Mouse (Mus musculus): ENCODE measurements around the gene Pxdc1. TPM values are rescaled to one million over a fixed set of nuclear protein-coding genes. Genes with fewer than 3 reads are reported as not detected.

Gene Pxdc1
- polyA plus RNA-seq, 1 experiment = 13.8 TPM

DNA sequence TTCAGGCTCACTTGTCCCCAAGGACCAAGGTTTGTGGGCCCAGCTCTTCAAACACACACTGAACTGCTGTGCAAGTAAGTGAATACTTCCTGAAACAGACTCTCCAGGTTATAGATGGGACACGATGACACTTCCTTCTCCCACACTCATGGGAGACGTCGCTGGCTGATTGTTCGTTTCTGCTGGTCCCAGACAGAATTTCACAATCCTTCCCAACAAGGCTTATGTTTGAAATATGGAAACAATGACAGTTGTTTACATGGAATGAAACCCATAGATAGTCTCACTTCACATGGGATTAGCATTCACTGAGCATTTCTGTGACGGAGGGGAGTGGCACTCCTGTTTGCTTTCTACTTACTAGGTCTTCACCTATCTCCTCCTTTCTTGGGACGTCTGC is 39.8 kb upstream of the Pxdc1 start:
- TF ChIP-seq POLR2A (IDR thresholded peaks at IDR 0.05; ENCODE audit: insufficient read length, low read depth) (no peak), TCF12 (IDR thresholded peaks at IDR 0.05; ENCODE audit: insufficient read depth, poor library complexity, severe bottlenecking) (no peak), MAX (IDR thresholded peaks at IDR 0.05; ENCODE audit: low read depth) (no peak), REST (IDR thresholded peaks at IDR 0.05; ENCODE audit: insufficient read depth, insufficient read length) (no peak), E2F4 (IDR thresholded peaks at IDR 0.05; ENCODE audit: insufficient read depth) (no peak)
- no peaks in the 10 kb centered on the region for H3K36me3 ChIP-seq (ENCODE audit: control insufficient read depth, insufficient read depth)
- H3K4me2 ChIP-seq (ENCODE audit: low read depth) = no peak overlapping the region
- H3ac ChIP-seq (ENCODE audit: control insufficient read depth, insufficient read length) = no peak overlapping the region
- no peak overlapping the region for H3K4me3 ChIP-seq
- H3K79me2 ChIP-seq (ENCODE audit: control insufficient read depth, insufficient read depth) = no peaks in the 10 kb centered on the region
- no peaks in the 10 kb centered on the region for H3K27me3 ChIP-seq (ENCODE audit: control insufficient read depth, insufficient read depth, insufficient read length)

DNA sequence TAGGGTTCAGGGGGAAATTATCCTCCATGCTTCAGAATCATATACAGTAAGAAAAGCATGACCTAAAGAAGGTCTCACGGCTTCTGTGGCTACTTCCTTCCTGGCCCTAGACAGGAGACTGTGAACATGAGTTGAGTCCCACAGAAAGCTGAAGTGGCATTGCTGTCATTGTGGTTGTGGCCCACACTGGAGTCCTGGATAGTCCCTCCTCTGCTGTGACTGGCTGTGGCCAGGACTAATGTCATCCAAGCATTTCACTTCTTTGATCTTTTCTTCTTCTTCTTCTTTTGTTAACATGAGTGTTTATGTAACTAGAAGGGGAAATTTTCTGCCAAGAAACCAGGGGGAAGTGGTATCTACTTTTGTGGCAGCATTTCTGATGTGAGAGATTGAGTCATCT is 37.8 kb upstream of the Pxdc1 start:
- Histone ChIP-seq H3K36me3 (ENCODE audit: control insufficient read depth, insufficient read depth) (no peaks in the 10 kb centered on the region), H3K4me3 (no peak overlapping the region), H3ac (ENCODE audit: control insufficient read depth, insufficient read length) (no peak overlapping the region), H3K4me2 (ENCODE audit: low read depth) (peak overlapping the region; percentile 22), H3K27me3 (ENCODE audit: control insufficient read depth, insufficient read depth, insufficient read length) (no peaks in the 10 kb centered on the region), H3K79me2 (ENCODE audit: control insufficient read depth, insufficient read depth) (no peaks in the 10 kb centered on the region)
- no peak for TF ChIP-seq TCF12 (IDR thresholded peaks at IDR 0.05; ENCODE audit: insufficient read depth, poor library complexity, severe bottlenecking)

DNA sequence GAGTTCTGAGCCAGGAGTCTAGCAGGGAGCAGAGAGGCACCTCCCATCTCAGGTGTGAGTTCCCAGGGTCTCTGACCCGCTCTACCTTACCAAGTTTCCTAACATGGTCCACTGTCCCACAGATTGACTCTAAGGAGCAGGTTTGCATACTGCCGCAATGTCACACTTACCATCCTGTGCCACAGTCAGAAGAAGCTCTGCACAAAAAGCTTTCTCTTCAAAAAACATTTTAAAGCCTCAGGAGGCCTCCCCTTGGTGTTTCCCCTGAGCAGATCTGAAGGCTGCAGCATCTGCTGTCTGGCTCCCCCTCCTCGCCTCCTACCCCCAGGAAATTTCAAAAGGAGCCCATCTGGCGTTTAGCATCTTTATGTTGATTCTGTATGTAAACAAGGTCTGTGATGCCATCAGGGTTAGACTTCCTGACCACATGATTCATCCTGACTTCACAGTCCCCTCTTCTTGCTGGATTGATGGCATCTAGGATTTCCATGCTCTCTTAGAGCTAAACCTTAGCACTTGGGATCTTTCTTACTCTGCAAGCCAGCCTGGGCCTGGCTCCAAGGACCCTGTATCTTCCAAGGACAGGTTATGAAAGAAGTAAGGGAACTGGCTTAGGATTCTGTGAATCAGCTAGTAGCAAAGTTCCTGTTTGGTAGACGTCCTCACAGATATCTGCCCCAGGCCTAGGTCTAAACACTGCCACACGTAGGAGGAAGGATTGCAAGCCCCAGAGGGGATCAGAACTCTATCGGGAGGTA is 31.9 kb upstream of the Pxdc1 start:
- Histone ChIP-seq H3K4me2 (ENCODE audit: low read depth) (no peak overlapping the region), H3K27me3 (ENCODE audit: control insufficient read depth, insufficient read depth, insufficient read length) (no peaks in the 10 kb centered on the region), H3ac (ENCODE audit: control insufficient read depth, insufficient read length) (no peak overlapping the region), H3K79me2 (ENCODE audit: control insufficient read depth, insufficient read depth) (no peaks in the 10 kb centered on the region), H3K36me3 (ENCODE audit: control insufficient read depth, insufficient read depth) (no peaks in the 10 kb centered on the region), H3K4me3 (no peak overlapping the region)
- TF ChIP-seq TCF12 (IDR thresholded peaks at IDR 0.05; ENCODE audit: insufficient read depth, poor library complexity, severe bottlenecking) (no peak), MYOD1 (IDR thresholded peaks at IDR 0.05; ENCODE audit: control insufficient read depth in 1 of 3, insufficient read length in 2 of 3, low read depth in 2 of 3) (no peak), REST (IDR thresholded peaks at IDR 0.05; ENCODE audit: insufficient read depth, insufficient read length) (no peak), POLR2A (IDR thresholded peaks at IDR 0.05; ENCODE audit: insufficient read length, low read depth) (no peak), CEBPB (IDR thresholded peaks at IDR 0.05; ENCODE audit: insufficient read depth, poor library complexity, severe bottlenecking) (no peak), E2F4 (IDR thresholded peaks at IDR 0.05; ENCODE audit: insufficient read depth) (no peak), TCF3 (IDR thresholded peaks at IDR 0.05; ENCODE audit: insufficient read length, low read depth) (no peak), MAX (IDR thresholded peaks at IDR 0.05; ENCODE audit: low read depth) (no peak), MYOG (IDR thresholded peaks at IDR 0.05; ENCODE audit: control insufficient read depth in 1 of 3, insufficient read depth in 1 of 3, insufficient read length in 2 of 3, low read depth in 2 of 3) (no peak), SRF (IDR thresholded peaks at IDR 0.05; ENCODE audit: control insufficient read depth, insufficient read length, low read depth) (no peak), POLR2AphosphoS2 (IDR thresholded peaks at IDR 0.05; ENCODE audit: insufficient read length, low read depth) (no peak), USF1 (IDR thresholded peaks at IDR 0.05; ENCODE audit: low read depth) (no peak)

DNA sequence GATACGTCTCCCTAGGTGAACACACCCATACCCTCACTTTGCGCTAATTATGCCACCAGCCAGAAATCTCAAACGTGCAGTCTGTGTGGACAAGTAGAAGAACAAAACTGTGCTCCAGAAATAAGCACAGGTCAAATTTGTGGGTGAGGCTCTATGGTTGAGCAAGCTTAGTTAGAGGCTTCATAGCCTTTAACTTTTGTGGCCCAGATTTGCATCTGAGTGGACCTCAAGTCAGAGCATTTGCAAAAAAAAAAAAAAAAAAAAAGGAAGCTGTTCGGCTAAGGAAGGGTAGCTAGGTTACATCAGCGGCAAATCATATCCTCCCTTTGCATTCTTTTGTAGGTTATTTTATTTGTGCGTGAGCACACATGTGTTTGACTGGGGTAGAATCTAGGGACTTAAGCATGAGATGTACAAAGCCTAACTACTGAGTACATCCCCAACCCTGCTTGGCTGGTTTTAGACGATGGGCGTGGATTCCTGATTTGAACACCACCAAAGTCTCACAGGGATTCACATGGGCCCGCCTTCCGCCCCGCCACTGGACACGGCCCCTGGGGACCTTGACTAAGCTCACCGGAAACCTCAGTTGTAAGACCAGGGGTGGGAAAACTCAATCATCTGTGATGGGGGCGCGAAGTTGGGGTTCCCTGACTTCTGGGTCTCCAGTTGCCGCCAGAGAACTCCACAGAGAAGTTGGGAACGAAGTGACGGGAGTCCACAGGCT is 30.6 kb upstream of the Pxdc1 start:
- no peaks in the 10 kb centered on the region for H3K79me2 ChIP-seq (ENCODE audit: control insufficient read depth, insufficient read depth)
- H3K27me3 ChIP-seq (ENCODE audit: control insufficient read depth, insufficient read depth, insufficient read length) = no peaks in the 10 kb centered on the region
- H3K36me3 ChIP-seq (ENCODE audit: control insufficient read depth, insufficient read depth) = no peaks in the 10 kb centered on the region
- TF ChIP-seq POLR2A (IDR thresholded peaks at IDR 0.05; ENCODE audit: insufficient read length, low read depth) (no peak), POLR2AphosphoS2 (IDR thresholded peaks at IDR 0.05; ENCODE audit: insufficient read length, low read depth) (no peak), USF1 (IDR thresholded peaks at IDR 0.05; ENCODE audit: low read depth) (no peak), SRF (IDR thresholded peaks at IDR 0.05; ENCODE audit: control insufficient read depth, insufficient read length, low read depth) (no peak), CEBPB (IDR thresholded peaks at IDR 0.05; ENCODE audit: insufficient read depth, poor library complexity, severe bottlenecking) (no peak), MYOG (IDR thresholded peaks at IDR 0.05; ENCODE audit: control insufficient read depth in 1 of 3, insufficient read depth in 1 of 3, insufficient read length in 2 of 3, low read depth in 2 of 3) (no peak), REST (IDR thresholded peaks at IDR 0.05; ENCODE audit: insufficient read depth, insufficient read length) (no peak), MYOD1 (IDR thresholded peaks at IDR 0.05; ENCODE audit: control insufficient read depth in 1 of 3, insufficient read length in 2 of 3, low read depth in 2 of 3) (no peak), TCF12 (IDR thresholded peaks at IDR 0.05; ENCODE audit: insufficient read depth, poor library complexity, severe bottlenecking) (no peak)
- no peak overlapping the region for H3ac ChIP-seq (ENCODE audit: control insufficient read depth, insufficient read length)
- peak overlapping the region; percentile 61 for H3K4me2 ChIP-seq (ENCODE audit: low read depth)
- no peak overlapping the region for H3K4me3 ChIP-seq

DNA sequence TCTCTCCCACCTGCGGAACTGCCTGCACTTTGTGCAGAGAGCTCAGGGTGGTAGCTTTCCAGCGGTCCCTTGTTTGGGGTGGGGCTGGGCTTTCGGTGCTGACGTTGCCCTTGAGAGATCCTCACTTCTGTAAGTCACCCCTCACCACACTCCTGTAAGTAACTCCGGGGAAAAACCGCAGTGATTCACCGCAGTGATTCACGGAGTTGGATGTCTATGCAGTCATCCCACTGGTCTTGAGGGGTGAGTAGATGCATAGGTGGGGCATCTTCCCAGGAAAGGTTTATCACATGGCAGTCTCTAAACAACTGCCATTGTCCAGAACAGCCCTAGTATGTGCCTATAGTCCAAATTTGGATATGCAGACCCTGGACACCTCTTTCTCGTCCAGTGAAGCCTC is 30.0 kb upstream of the Pxdc1 start:
- Histone ChIP-seq H3K4me3 (no peak overlapping the region), H3K27me3 (ENCODE audit: control insufficient read depth, insufficient read depth, insufficient read length) (no peaks in the 10 kb centered on the region), H3K36me3 (ENCODE audit: control insufficient read depth, insufficient read depth) (no peaks in the 10 kb centered on the region), H3K4me2 (ENCODE audit: low read depth) (peak overlapping the region; percentile 61), H3K79me2 (ENCODE audit: control insufficient read depth, insufficient read depth) (no peaks in the 10 kb centered on the region), H3ac (ENCODE audit: control insufficient read depth, insufficient read length) (no peak overlapping the region)
- TF ChIP-seq USF1 (IDR thresholded peaks at IDR 0.05; ENCODE audit: low read depth) (peak; percentile 40), MAX (IDR thresholded peaks at IDR 0.05; ENCODE audit: low read depth) (no peak)
